Mouse (Mus musculus) brain, embryonic 18.5 days (tissue): ENCODE results near the gene Rassf7.

Source experiments
- DNase-seq: peaks from one replicate; pipeline ENCODE4 v3.0.0-alpha.2; 2012; ENCODE audit warnings: low read depth, low spot score

Rassf7 gene

GRCm38 (mm10) chr7:141196619-141197282 lies 18.9 kb upstream of the Rassf7 start:
- DNase-seq = no peak

- DNase-seq = no peak
Measured at GRCm38 (mm10) chr7:141198121-141198520, 17.5 kb upstream of the Rassf7 start.

GRCm38 (mm10) chr7:141204546-141204945 lies 11.1 kb upstream of the Rassf7 start:
- DNase-seq = no peak

- DNase-seq = no peak
Measured at GRCm38 (mm10) chr7:141205504-141205903, 10.2 kb upstream of the Rassf7 start.

GRCm38 (mm10) chr7:141206182-141206937 lies 9.3 kb upstream of the Rassf7 start:
- no peak for DNase-seq

GRCm38 (mm10) chr7:141209526-141209925 lies 6.1 kb upstream of the Rassf7 start:
- DNase-seq = no peak

GRCm38 (mm10) chr7:141210137-141210536 lies 5.5 kb upstream of the Rassf7 start:
- DNase-seq = no peak

GRCm38 (mm10) chr7:141210606-141211131 lies 5.0 kb upstream of the Rassf7 start:
- DNase-seq = no peak

GRCm38 (mm10) chr7:141213133-141213532 lies 2.5 kb upstream of the Rassf7 start:
- no peak for DNase-seq

GRCm38 (mm10) chr7:141213605-141214235 lies 1.9 kb upstream of the Rassf7 start, which contains the start of gene Lmntd2:
TSS of gene Lmntd2 (minus strand) at chr7:141214080.
- DNase-seq = no peak

- no peak for DNase-seq
Measured at GRCm38 (mm10) chr7:141214310-141214709, 1.4 kb upstream of the Rassf7 start.

- DNase-seq = no peak
Measured at GRCm38 (mm10) chr7:141215880-141216733, 447 bp downstream of the Rassf7 start.

GRCm38 (mm10) chr7:141216894-141217293 lies 1.2 kb downstream of the Rassf7 start:
- no peak for DNase-seq

- DNase-seq = no peak
Measured at GRCm38 (mm10) chr7:141217343-141218013, 1.8 kb downstream of the Rassf7 start.

GRCm38 (mm10) chr7:141218141-141218540 lies 2.5 kb downstream of the Rassf7 start:
- no peak for DNase-seq

- DNase-seq = no peak
Measured at GRCm38 (mm10) chr7:141218557-141219133, 3.0 kb downstream of the Rassf7 start.

- no peak for DNase-seq
Measured at GRCm38 (mm10) chr7:141219558-141220099, 4.0 kb downstream of the Rassf7 start.

- no peak for DNase-seq
Measured at GRCm38 (mm10) chr7:141220377-141220776, 4.7 kb downstream of the Rassf7 start.

GRCm38 (mm10) chr7:141221249-141222125 lies 5.8 kb downstream of the Rassf7 start:
- peak; percentile 89 for DNase-seq
